Mouse (Mus musculus) activated CD4-positive, CD25-positive, alpha-beta regulatory T cell, adult 9 weeks (primary cell): Measurements from ENCODE around the gene Gm21028. TPM values are rescaled to one million over a fixed set of nuclear protein-coding genes. Genes with fewer than 3 reads are reported as not detected.

Source experiments
- polyA plus RNA-seq: library from polyadenylated mRNA; unstranded; fragments of 100-300 nt; shearing (Covaris generic); gene quantifications from one replicate; pipeline ENCODE4 v1.2.1, GENCODE M21; 2017

Gene Gm21028
- not detected for polyA plus RNA-seq

GRCm38 (mm10) chr7:42578488-42578887 is at the start of gene Gm21028:
Gene Gm21028, minus strand, starts transcription at chr7:42578588.

GRCm38 (mm10) chr7:42592413-42592812 is 14.0 kb upstream of the Gm21028 start, which contains the start of gene Zfp977:
Gene Zfp977, minus strand, starts transcription at chr7:42592547.

Other genes with a start within 250 kb of the Gm21028 start
- not detected for gene 4933421I07Rik, start 130.5 kb downstream of the Gm21028 start, polyA plus RNA-seq
- 32.4 TPM for gene Zfp141, start 72.8 kb downstream of the Gm21028 start, polyA plus RNA-seq
- not detected for gene Zfp977, start 14.0 kb upstream of the Gm21028 start, polyA plus RNA-seq
- gene Zfp976, start 64.0 kb upstream of the Gm21028 start, polyA plus RNA-seq: 2.2 TPM
- 4.4 TPM for gene Zfp975, start 114.2 kb upstream of the Gm21028 start, polyA plus RNA-seq
- not detected for gene Gm17067, start 148.4 kb upstream of the Gm21028 start, polyA plus RNA-seq
- not detected for gene Vmn2r62, start 214.9 kb upstream of the Gm21028 start, polyA plus RNA-seq